Mouse (Mus musculus): ENCODE measurements at regions not wholly inside any gene's neighbourhood (a gene's known extent, or its start where the extent isn't known, plus 50 kb on each side); places are given as distances from the start of the nearest gene placed in this dataset.

GRCm38 (mm10) chr4:54875506-54875905 is 69.3 kb upstream of the Zfp462 start:
- TF ChIP-seq GATA1 (IDR thresholded peaks at IDR 0.05; ENCODE audit: borderline replicate concordance, low read length), result no peak
- no peak for TF ChIP-seq FLI1 (IDR thresholded peaks at IDR 0.05; ENCODE audit: low read length)

Data from megakaryocyte, embryonic 14.5 days (primary cell).